Mouse (Mus musculus) ES-E14 (cell line): ENCODE measurements around the gene Zfp423. TPM values are rescaled to one million over a fixed set of nuclear protein-coding genes. Genes with fewer than 3 reads are reported as not detected.

Source experiments
- DNase-seq: peaks from one replicate; pipeline ENCODE4 v3.0.0-alpha.2; 2013; ENCODE audit warnings: low read depth, low spot score
- H3K27ac ChIP-seq: 2 replicates; pipeline ENCODE4 v1.5.1; 2012; ENCODE audit warnings: low read depth, mild to moderate bottlenecking, low read length, moderate library complexity, mixed read lengths; ENCODE audit not compliant: poor library complexity, insufficient read depth, severe bottlenecking
- H3K36me3 ChIP-seq: 2 replicates; pipeline ENCODE4 v1.6.1; 2012; ENCODE audit warnings: mild to moderate bottlenecking, low read length, moderate library complexity, mixed read lengths; ENCODE audit not compliant: control insufficient read depth, poor library complexity, insufficient read depth, severe bottlenecking
- H3K4me1 ChIP-seq, 2 experiments: fragments of 150-350 bp in 1 of 2; sonication (generic) in 1 of 2; 2 replicates each; pipeline ENCODE4 v1.6.1; 2012; ENCODE audit warnings: low read length in 2 of 2, mild to moderate bottlenecking in 1 of 2, mixed read lengths in 1 of 2; ENCODE audit not compliant: control insufficient read depth in 2 of 2, insufficient read depth in 2 of 2, poor library complexity in 1 of 2
- H3K4me3 ChIP-seq, 2 experiments: fragments of 150-350 bp in 1 of 2; sonication (generic) in 1 of 2; 2 replicates each; pipeline ENCODE4 v1.5.1; 2012; ENCODE audit warnings: low read length in 2 of 2, low read depth in 1 of 2, mild to moderate bottlenecking in 1 of 2, mixed read lengths in 1 of 2; ENCODE audit not compliant: insufficient read depth in 1 of 2, poor library complexity in 1 of 2, severe bottlenecking in 1 of 2
- H3K9ac ChIP-seq: 2 replicates; pipeline ENCODE4 v1.6.1; 2012; ENCODE audit warnings: low read depth, mild to moderate bottlenecking, low read length, mixed read lengths; ENCODE audit not compliant: poor library complexity, insufficient read depth, severe bottlenecking
- H3K9me3 ChIP-seq: fragments of 150-350 bp; sonication (generic); 2 replicates; pipeline ENCODE4 v1.6.1; 2012; ENCODE audit warnings: low read depth, mild to moderate bottlenecking, low read length; ENCODE audit not compliant: control insufficient read depth, insufficient read depth
- CHD2 ChIP-seq: IDR thresholded peaks from 2 replicates; pipeline ENCODE4 v1.6.1; 2014; ENCODE audit warnings: mild to moderate bottlenecking, low read depth, low read length, inconsistent platforms
- HCFC1 ChIP-seq: IDR thresholded peaks from 2 replicates; pipeline ENCODE4 v1.6.1; 2012; ENCODE audit warnings: low read length, inconsistent platforms, borderline replicate concordance; ENCODE audit not compliant: insufficient read depth
- MAFK ChIP-seq: IDR thresholded peaks from 2 replicates; pipeline ENCODE4 v1.6.1; 2014; ENCODE audit warnings: mild to moderate bottlenecking, low read depth, low read length, inconsistent platforms; ENCODE audit not compliant: insufficient read depth
- ZC3H11A ChIP-seq: IDR thresholded peaks from 2 replicates; pipeline ENCODE4 v1.6.1; 2012; ENCODE audit warnings: low read depth, mild to moderate bottlenecking, inconsistent platforms, low read length, borderline replicate concordance
- ZNF384 ChIP-seq: IDR thresholded peaks from 2 replicates; pipeline ENCODE4 v1.6.1; 2012; ENCODE audit warnings: low read depth, low read length, inconsistent platforms
- in situ Hi-C, 2 experiments: fragments of 600-800 bp; cut with MboI; formaldehyde crosslinking; loops; one replicate each; pipeline ENCODE4 v1.15.1; 2025; ENCODE audit warnings: low sequenced_read_pairs in 2 of 2, inconsistent platforms in 1 of 2; ENCODE audit not compliant: unreplicated experiment in 2 of 2
- total RNA-seq: library from RNA; depleted of rRNA; stranded (reverse); fragments of 300-350 nt; gene quantifications from 2 replicates; pipeline ENCODE4 v1.2.3, GENCODE M21; 2012

Zfp423 gene
- total RNA-seq, 1 experiment, result 23.2 TPM

DNA sequence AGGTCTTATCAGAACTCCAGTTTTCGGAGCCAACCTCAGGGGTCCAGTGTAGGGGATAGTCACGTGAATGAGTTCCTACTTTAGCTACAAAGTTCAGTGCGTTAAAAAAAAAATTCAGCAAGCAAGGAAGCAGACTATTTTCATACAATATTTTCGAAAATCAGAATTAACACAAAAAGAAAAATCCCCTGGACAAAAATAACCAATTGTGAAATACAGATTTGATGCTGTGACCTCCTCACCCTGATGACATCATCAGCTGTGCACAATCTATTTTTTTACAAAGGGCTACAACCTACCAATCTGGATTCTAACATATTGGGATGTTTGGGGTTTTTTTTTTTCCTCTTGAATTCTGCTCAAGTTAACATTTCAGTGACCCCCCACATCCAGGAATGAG is 301.9 kb downstream of the Zfp423 start:
- H3K4me3 ChIP-seq, result no peak overlapping the region
- H3K27ac ChIP-seq, result no peak overlapping the region
- H3K9me3 ChIP-seq, result no peaks in the 10 kb centered on the region
- no peak for TF ChIP-seq CHD2
- no peak for TF ChIP-seq MAFK
- TF ChIP-seq ZC3H11A, result no peak
- TF ChIP-seq HCFC1, result no peak
- TF ChIP-seq ZNF384, result no peak
- H3K36me3 ChIP-seq, result no peaks in the 10 kb centered on the region
- in situ Hi-C loops, result no loop called here
- no peak for DNase-seq
- H3K4me1 ChIP-seq, result peaks cover 0 to 14% of the 10 kb centered on the region in 2 experiments; a peak in 2 of 4 replicates
- no peak overlapping the region for H3K9ac ChIP-seq

- H3K4me3 ChIP-seq, result peak overlapping the region; percentile 63 to 85
- DNase-seq, result peak; percentile 93
- in situ Hi-C loops, result no loop called here
- H3K27ac ChIP-seq, result no peak overlapping the region
- H3K4me1 ChIP-seq, result peaks cover 0 to 12% of the 10 kb centered on the region in 2 experiments; a peak in 2 of 4 replicates
- TF ChIP-seq HCFC1, result no peak
- no peak for TF ChIP-seq CHD2
- TF ChIP-seq MAFK, result no peak
- TF ChIP-seq ZNF384, result no peak
- TF ChIP-seq ZC3H11A, result no peak
- no peaks in the 10 kb centered on the region for H3K36me3 ChIP-seq
- no peaks in the 10 kb centered on the region for H3K9me3 ChIP-seq
- H3K9ac ChIP-seq, result peak overlapping the region; percentile 38
Observed at GRCm38 (mm10) chr8:87656484-87657230, 302.7 kb downstream of the Zfp423 start.

DNA sequence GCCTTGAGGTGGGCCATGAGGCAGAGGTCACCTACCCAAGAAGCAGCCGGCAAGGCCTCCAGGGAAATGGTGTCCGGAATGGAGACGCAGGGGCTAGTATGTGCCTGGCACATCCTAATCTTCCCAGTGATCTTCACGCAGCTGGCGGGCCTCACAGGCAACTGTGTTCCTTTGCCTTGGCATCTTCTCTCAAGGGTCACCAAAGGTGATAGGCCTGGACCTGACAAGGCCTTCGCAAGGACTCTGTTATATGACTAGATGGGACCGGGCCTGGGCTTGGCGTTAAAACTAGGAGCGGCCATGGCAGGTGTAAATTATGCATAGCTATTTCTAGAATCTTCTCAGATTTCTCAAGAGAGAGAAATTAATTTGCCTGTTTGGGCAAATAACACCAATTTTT is 303.4 kb downstream of the Zfp423 start:
- TF ChIP-seq ZNF384, result no peak
- TF ChIP-seq MAFK, result no peak
- TF ChIP-seq HCFC1, result no peak
- no peak for TF ChIP-seq ZC3H11A
- in situ Hi-C loops, result no loop called here
- no peak overlapping the region for H3K9ac ChIP-seq
- H3K9me3 ChIP-seq, result no peaks in the 10 kb centered on the region
- peaks cover 0 to 10% of the 10 kb centered on the region in 2 experiments; a peak in 2 of 4 replicates for H3K4me1 ChIP-seq
- H3K4me3 ChIP-seq, result no peak overlapping the region
- no peak overlapping the region for H3K27ac ChIP-seq
- H3K36me3 ChIP-seq, result no peaks in the 10 kb centered on the region
- DNase-seq, result no peak

DNA sequence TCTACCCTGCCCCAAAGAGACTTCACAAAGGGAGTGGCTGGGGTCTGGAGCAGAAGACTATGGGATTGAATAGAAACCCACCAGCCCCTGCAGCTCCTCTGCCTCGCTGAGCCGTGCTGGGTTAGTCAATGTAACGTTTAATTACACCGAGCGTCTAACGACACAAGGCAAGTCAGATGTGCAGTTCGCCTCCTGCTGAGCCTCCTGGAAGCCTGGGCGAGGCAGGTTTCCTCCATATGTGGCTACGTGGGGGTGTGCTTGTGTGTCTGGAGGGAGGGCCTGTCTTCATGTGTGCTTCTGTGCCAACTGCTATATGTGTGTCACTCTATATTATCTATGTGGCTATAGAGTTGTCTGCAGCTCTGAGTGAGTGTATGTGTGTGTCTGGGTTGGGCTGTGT is 311.6 kb downstream of the Zfp423 start:
- no peak for TF ChIP-seq HCFC1
- TF ChIP-seq CHD2, result no peak
- Histone ChIP-seq H3K36me3 (no peaks in the 10 kb centered on the region), H3K4me1 (peaks cover 0 to 2% of the 10 kb centered on the region in 2 experiments; a peak in 1 of 4 replicates), H3K9me3 (no peaks in the 10 kb centered on the region), H3K27ac (no peak overlapping the region), H3K4me3 (no peak overlapping the region), H3K9ac (no peak overlapping the region)
- no peak for DNase-seq
- in situ Hi-C loops, result no loop called here
